Mouse (Mus musculus) MEL (cell line): ENCODE data around the gene Elp1. TPM values are rescaled to one million over a fixed set of nuclear protein-coding genes. Genes with fewer than 3 reads are reported as not detected.

ENCODE experiments used
- DNase-seq: peaks from one replicate; pipeline ENCODE4 v3.0.0; 2011; ENCODE audit warnings: low read depth, low spot score
- H3K27ac ChIP-seq: 2 replicates; pipeline ENCODE4 v1.5.1; 2012; ENCODE audit warnings: low read depth, mild to moderate bottlenecking, control low read depth, low read length, moderate library complexity; ENCODE audit not compliant: control insufficient read depth
- H3K27me3 ChIP-seq, 2 experiments: fragments of 150-350 bp in 1 of 2; sonication (generic) in 1 of 2; 2 replicates each; pipeline ENCODE4 v1.6.1; 2012; ENCODE audit warnings: low read length in 2 of 2, mild to moderate bottlenecking in 2 of 2, improper control_type of control experiment in 1 of 2, moderate library complexity in 1 of 2; ENCODE audit not compliant: insufficient read depth in 2 of 2, control insufficient read depth in 1 of 2
- H3K36me3 ChIP-seq, 2 experiments: 2 replicates each; pipeline ENCODE4 v1.6.1; 2012 to 2014; ENCODE audit warnings: low read length in 2 of 2, improper control_type of control experiment in 1 of 2, inconsistent platforms in 1 of 2, mild to moderate bottlenecking in 1 of 2; ENCODE audit not compliant: insufficient read depth in 2 of 2, control insufficient read depth in 1 of 2
- H3K4me1 ChIP-seq, 2 experiments: fragments of 150-350 bp in 1 of 2; sonication (generic) in 1 of 2; 2 replicates each; pipeline ENCODE4 v1.6.1; 2012; ENCODE audit warnings: low read length in 2 of 2, improper control_type of control experiment in 1 of 2, mild to moderate bottlenecking in 1 of 2; ENCODE audit not compliant: insufficient read depth in 2 of 2, control insufficient read depth in 1 of 2
- H3K4me3 ChIP-seq, 2 experiments: fragments of 150-350 bp in 1 of 2; sonication (generic) in 1 of 2; 2 replicates each; pipeline ENCODE4 v1.5.1; 2012; ENCODE audit warnings: low read depth in 2 of 2, low read length in 2 of 2, mild to moderate bottlenecking in 2 of 2, moderate library complexity in 2 of 2, control low read depth in 1 of 2, improper control_type of control experiment in 1 of 2; ENCODE audit not compliant: control insufficient read depth in 1 of 2, insufficient read depth in 1 of 2
- H3K79me2 ChIP-seq: 2 replicates; pipeline ENCODE4 v1.6.1; 2012; ENCODE audit warnings: mild to moderate bottlenecking, low read length, moderate library complexity; ENCODE audit not compliant: control insufficient read depth, poor library complexity, insufficient read depth
- H3K9ac ChIP-seq: 2 replicates; pipeline ENCODE4 v1.6.1; 2012; ENCODE audit warnings: low read depth, mild to moderate bottlenecking, control low read depth, low read length, moderate library complexity; ENCODE audit not compliant: control insufficient read depth, poor library complexity, severe bottlenecking
- H3K9me3 ChIP-seq: fragments of 150-350 bp; sonication (generic); replicated peaks from 2 replicates; pipeline ENCODE4 v1.6.1; 2012; ENCODE audit warnings: mild to moderate bottlenecking, low read length, improper control_type of control experiment, moderate library complexity; ENCODE audit not compliant: insufficient read depth
- BHLHE40 ChIP-seq: IDR thresholded peaks from 2 replicates; pipeline ENCODE4 v1.6.1; 2012; ENCODE audit warnings: low read depth, mild to moderate bottlenecking, inconsistent platforms, low read length, improper control_type of control experiment, borderline replicate concordance
- CTCF ChIP-seq, 3 experiments: IDR thresholded peaks in 2 of 3; conservative IDR thresholded peaks in 1 of 3; 2 replicates each; pipeline ENCODE4 v1.5.1; 2011 to 2012; ENCODE audit warnings: low read length in 3 of 3, low read depth in 2 of 3, mild to moderate bottlenecking in 2 of 3, improper control_type of control experiment in 1 of 3, inconsistent platforms in 1 of 3, mixed read lengths in 1 of 3, moderate library complexity in 1 of 3; ENCODE audit not compliant: control insufficient read depth in 1 of 3, insufficient read depth in 1 of 3, poor library complexity in 1 of 3, severe bottlenecking in 1 of 3
- KAT2A ChIP-seq: conservative IDR thresholded peaks from 2 replicates; pipeline ENCODE4 v1.6.1; 2012; ENCODE audit warnings: low read depth, low read length, improper control_type of control experiment, inconsistent platforms
- POLR2AphosphoS5 ChIP-seq: IDR thresholded peaks from 2 replicates; pipeline ENCODE4 v1.6.1; 2012; ENCODE audit warnings: low read depth, borderline replicate concordance, mild to moderate bottlenecking, inconsistent platforms, low read length, moderate library complexity, mixed read lengths
- RAD21 ChIP-seq: IDR thresholded peaks from 2 replicates; pipeline ENCODE4 v1.6.1; 2011; ENCODE audit warnings: mild to moderate bottlenecking, low read depth, low read length, improper control_type of control experiment
- SIN3A ChIP-seq: IDR thresholded peaks from 2 replicates; pipeline ENCODE4 v1.6.1; 2012; ENCODE audit warnings: low read length, improper control_type of control experiment, inconsistent platforms
- SMC3 ChIP-seq: IDR thresholded peaks from 2 replicates; pipeline ENCODE4 v1.6.1; 2011; ENCODE audit warnings: low read depth, low read length, improper control_type of control experiment
- polyA plus RNA-seq, 2 experiments: library from polyadenylated mRNA; stranded (reverse) in 1 of 2; unstranded in 1 of 2; fragments of >175 nt in 1 of 2; fragments of >200 nt in 1 of 2; gene quantifications; 2 replicates each; pipeline versions ENCODE4 v1.2.1 to v1.2.4; 2012; ENCODE audit warnings: low replicate concordance in 2 of 2, low read depth in 1 of 2; ENCODE audit not compliant: insufficient read length in 2 of 2, insufficient read depth in 1 of 2, missing spikeins in 1 of 2
- total RNA-seq: library from RNA; depleted of rRNA; stranded (reverse); fragments of 300-350 nt; gene quantifications from 2 replicates; pipeline ENCODE4 v1.2.3, GENCODE M21; 2012

Elp1 gene
- total and polyA plus RNA-seq, 3 experiments, result 38.0 to 144 (median 41.3) TPM

DNA sequence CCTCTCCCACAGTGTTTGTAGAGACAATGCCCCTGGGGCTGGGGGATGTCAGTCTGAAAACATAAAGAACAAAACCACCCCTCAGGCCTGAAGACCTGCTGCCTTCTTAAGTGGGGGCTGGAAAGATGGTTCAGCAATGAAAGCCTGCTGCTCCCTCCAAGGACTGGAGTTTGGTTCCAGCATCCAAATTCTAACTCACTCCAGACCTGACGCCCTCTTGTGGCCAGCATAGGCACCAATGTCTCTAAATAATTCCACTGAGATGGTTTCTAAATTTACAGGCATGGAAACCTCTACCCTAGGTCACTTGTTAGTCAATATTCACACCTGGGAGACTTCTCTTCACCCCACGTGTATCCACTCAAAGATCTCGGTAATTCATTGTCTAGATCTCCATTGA lies 80.7 kb downstream of the Elp1 start:
- no peaks in the 10 kb centered on the region for H3K4me1 ChIP-seq

DNA sequence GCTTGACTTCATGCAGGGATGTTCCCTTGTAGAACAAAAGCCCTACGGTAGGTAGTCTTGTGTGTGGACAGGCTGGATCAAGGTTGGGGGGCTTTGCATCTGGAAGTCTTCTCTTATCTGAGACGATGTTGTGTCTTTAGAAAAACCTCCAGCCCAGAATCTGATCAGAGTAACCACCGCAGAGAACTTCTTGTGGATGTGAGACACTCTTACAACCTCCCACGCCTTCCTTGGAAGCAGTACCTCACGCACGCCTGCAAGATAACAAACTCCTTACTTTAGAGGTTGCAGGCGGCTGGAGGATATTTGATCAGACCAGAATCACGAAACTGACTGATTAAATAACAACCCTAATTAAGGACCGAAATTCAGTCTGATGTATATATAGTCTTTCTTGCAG lies 81.7 kb downstream of the Elp1 start:
- H3K36me3 ChIP-seq, result no peaks in the 10 kb centered on the region
- no peak for TF ChIP-seq CTCF (IDR thresholded peaks at IDR 0.05 in 2 of 3, conservative IDR thresholded peaks at IDR 0.05 in 1 of 3; ENCODE audit: control insufficient read depth in 1 of 3, insufficient read depth in 1 of 3, low read depth in 2 of 3, low read length in 3 of 3, poor library complexity in 1 of 3, severe bottlenecking in 1 of 3)
- no peak for TF ChIP-seq POLR2AphosphoS5
- no peak for TF ChIP-seq SIN3A
- no peak for TF ChIP-seq BHLHE40
- DNase-seq, result no peak
- H3K79me2 ChIP-seq, result no peaks in the 10 kb centered on the region
- H3K4me1 ChIP-seq, result no peaks in the 10 kb centered on the region
- no peak overlapping the region for H3K27ac ChIP-seq
- H3K9me3 ChIP-seq, result no peaks in the 10 kb centered on the region
- no peak overlapping the region for H3K9ac ChIP-seq
- no peak overlapping the region for H3K4me3 ChIP-seq
- H3K27me3 ChIP-seq, result no peaks in the 10 kb centered on the region; a peak in 1 of 4 replicates

More for the DNA sequence above, 80.7 kb downstream of the Elp1 start:
- Histone ChIP-seq H3K4me3 (no peak overlapping the region), H3K9me3 (no peaks in the 10 kb centered on the region), H3K36me3 (no peaks in the 10 kb centered on the region), H3K9ac (no peak overlapping the region), H3K27me3 (no peaks in the 10 kb centered on the region; a peak in 1 of 4 replicates), H3K27ac (no peak overlapping the region), H3K79me2 (no peaks in the 10 kb centered on the region)
- TF ChIP-seq RAD21 (peak; percentile 12), SIN3A (no peak), CTCF (IDR thresholded peaks at IDR 0.05 in 2 of 3, conservative IDR thresholded peaks at IDR 0.05 in 1 of 3; ENCODE audit: control insufficient read depth in 1 of 3, insufficient read depth in 1 of 3, low read depth in 2 of 3, low read length in 3 of 3, poor library complexity in 1 of 3, severe bottlenecking in 1 of 3) (peak; percentile 58 to 68 (median 68)), SMC3 (peak; percentile 53)
- DNase-seq, result peak; percentile 49

DNA sequence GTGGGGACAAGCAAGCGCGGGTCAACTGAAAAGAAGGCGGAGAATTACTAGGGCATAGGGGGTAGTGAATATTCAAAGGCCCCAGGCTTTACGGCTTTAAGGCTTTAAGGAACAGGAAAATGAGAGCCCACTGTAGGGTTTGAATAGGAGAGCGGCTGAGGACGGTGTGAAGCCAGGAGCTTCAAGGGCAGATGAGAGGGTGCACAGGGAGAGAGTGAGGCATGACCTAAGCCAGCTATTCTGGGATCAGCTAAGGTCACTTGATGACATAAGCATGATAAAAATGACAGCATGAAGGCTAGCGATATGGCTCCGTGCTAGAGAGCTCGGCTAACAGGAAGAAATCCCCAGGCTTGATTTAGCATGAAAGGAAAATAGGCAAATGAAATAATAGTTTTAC lies 82.7 kb downstream of the Elp1 start:
- Histone ChIP-seq H3K79me2 (no peaks in the 10 kb centered on the region), H3K36me3 (no peaks in the 10 kb centered on the region), H3K9ac (no peak overlapping the region), H3K4me3 (no peak overlapping the region), H3K9me3 (no peaks in the 10 kb centered on the region), H3K27ac (no peak overlapping the region), H3K27me3 (no peaks in the 10 kb centered on the region), H3K4me1 (no peaks in the 10 kb centered on the region)
- DNase-seq, result no peak
- TF ChIP-seq KAT2A, result no peak
